Mouse (Mus musculus) NIH3T3 (cell line): ENCODE measurements around the gene Gm21680.
"Not testable (repeated sequence)": the region's sequence is repeated elsewhere in the genome, so short reads cannot be mapped to it uniquely, and the experiment has no call there.

Experiments
- DNase-seq: peaks from one replicate; pipeline ENCODE4 v3.0.0-alpha.2; 2012; ENCODE audit warnings: low read depth

The Gm21680 gene

GRCm38 (mm10) chr5:25972563-25972962 is at the start of gene Gm21680:
Gm21680 (minus strand) TSS chr5:25972663.
- not testable (repeated sequence) for DNase-seq

GRCm38 (mm10) chr5:26007697-26008096 is 35.2 kb upstream of the Gm21680 start:
- DNase-seq: not testable (repeated sequence)

- not testable (repeated sequence) for DNase-seq
Measured at GRCm38 (mm10) chr5:26006937-26007695, 34.7 kb upstream of the Gm21680 start.

- DNase-seq: not testable (repeated sequence)
Measured at GRCm38 (mm10) chr5:26004698-26005097, 32.2 kb upstream of the Gm21680 start, which contains the start of gene Gm1979. Gm1979 (minus strand) TSS chr5:26004798.

GRCm38 (mm10) chr5:25988550-25988949 is 16.1 kb upstream of the Gm21680 start, which contains the start of gene Gm21698:
Gm21698 (minus strand) TSS chr5:25988650.
- not testable (repeated sequence) for DNase-seq

GRCm38 (mm10) chr5:25957050-25957449 is 15.4 kb downstream of the Gm21680 start:
- DNase-seq: not testable (repeated sequence)

- not testable (repeated sequence) for DNase-seq
Measured at GRCm38 (mm10) chr5:25956611-25957010, 15.9 kb downstream of the Gm21680 start.

- DNase-seq: not testable (repeated sequence)
Measured at GRCm38 (mm10) chr5:25954317-25954716, 18.1 kb downstream of the Gm21680 start, which contains the start of gene Gm21671. Gm21671 (minus strand) TSS chr5:25954417.

- DNase-seq: not testable (repeated sequence)
Measured at GRCm38 (mm10) chr5:25945391-25945790, 27.1 kb downstream of the Gm21680 start.

GRCm38 (mm10) chr5:25942281-25942680 is 30.2 kb downstream of the Gm21680 start, which contains the start of gene Gm21663:
Gm21663 (minus strand) TSS chr5:25942381.
- not testable (repeated sequence) for DNase-seq
